Mouse (Mus musculus) adipose tissue, adult 10 weeks (tissue): Measurements from ENCODE around the gene Usp24. TPM values are rescaled to one million over a fixed set of nuclear protein-coding genes. Genes with fewer than 3 reads are reported as not detected.

ENCODE experiments used
- polyA plus RNA-seq: library from polyadenylated mRNA; stranded (reverse); fragments of 350-450 nt; fragmentation: Illumina TruSeq; extraction: RNeasy Lipid Tissue Mini Kit (QIAGEN cat#74804); gene quantifications from one replicate; pipeline ENCODE4 v1.2.3, GENCODE M21; 2014; ENCODE audit warnings: low read depth, low replicate concordance

Usp24 gene
- 18.4 TPM for polyA plus RNA-seq

GRCm38 (mm10) chr4:106315921-106316350 lies at the start of gene Usp24:
TSS of gene Usp24 (plus strand) at chr4:106316213.

Other genes with a start within 250 kb of the Usp24 start
- gene Pcsk9, start 148.1 kb downstream of the Usp24 start, polyA plus RNA-seq: 0.32 TPM
- gene Bsnd, start 176.1 kb downstream of the Usp24 start, polyA plus RNA-seq: 2.6 TPM
- 5.7 TPM for gene Dhcr24, start 244.8 kb downstream of the Usp24 start, polyA plus RNA-seq